In genomic region chr19:3895171-3895631, GRCm38 (mm10) we compare ENCODE assay signal across 12 mouse cellular contexts. TPM values are rescaled to one million over a fixed set of nuclear protein-coding genes. Genes with fewer than 3 reads are reported as not detected.
A peak's percentile ranks its signal among the peaks of the same experiment; 100 is the strongest.
DNase-seq lines count a peak whose midpoint lies in the region; ATAC-seq and TF ChIP-seq lines count a peak whose summit lies in the region.
"Had no signal": no experiment of that assay in that cellular context is flagged by ENCODE, and none has a peak within 500 bp of the region (broad histone marks: within the 10 kb centered on the region; RNA-seq: fewer than 3 reads in every experiment).

No protein-coding gene starts in this region.

- no peak overlapping the region for H3K4me2 ChIP-seq in hindbrain, embryonic 11.5 days (replicated peaks; ENCODE audit: low read depth, low read length)
- no peak overlapping the region for H3K4me2 ChIP-seq in kidney, embryonic 16.5 days (replicated peaks; ENCODE audit: low read depth, low read length)
- H3K4me2 ChIP-seq: embryonic facial prominence, embryonic 15.5 days had no signal

- H3K9ac ChIP-seq in hindbrain, embryonic 11.5 days (ENCODE audit: low read depth, low read length) = no peak overlapping the region
- no peak overlapping the region for H3K9ac ChIP-seq in kidney, embryonic 16.5 days (replicated peaks; ENCODE audit: low read length)
- H3K9ac ChIP-seq: embryonic facial prominence, embryonic 15.5 days had no signal

- no peaks in the 10 kb centered on the region for H3K4me1 ChIP-seq in testis, adult 2 months (ENCODE audit: control insufficient read depth, insufficient read depth, low read length)
- H3K4me1 ChIP-seq in hindbrain, embryonic 11.5 days (replicated peaks; ENCODE audit: control insufficient read depth, insufficient read depth, low read length) = no peaks in the 10 kb centered on the region; the same call in 1 of the 2 replicates
- no peaks in the 10 kb centered on the region for H3K4me1 ChIP-seq in kidney, embryonic 16.5 days (ENCODE audit: insufficient read depth, low read length)
- H3K4me1 ChIP-seq: embryonic facial prominence, embryonic 15.5 days had no signal

- no peak for TF ChIP-seq POLR2A in testis, adult 2 months (IDR thresholded peaks at IDR 0.05; ENCODE audit: control insufficient read depth, low read depth, low read length)

- peaks cover 1% of the 10 kb centered on the region for H3K36me3 ChIP-seq in testis, adult 2 months (ENCODE audit: control insufficient read depth, insufficient read depth, low read length)
- H3K36me3 ChIP-seq in hindbrain, embryonic 11.5 days (ENCODE audit: control insufficient read depth, insufficient read depth, low read length) = peaks cover 2% of the 10 kb centered on the region
- H3K36me3 ChIP-seq in kidney, embryonic 16.5 days (ENCODE audit: insufficient read depth, low read length) = peaks cover 70% of the 10 kb centered on the region

- no peak for TF ChIP-seq CTCF in testis, adult 2 months (IDR thresholded peaks at IDR 0.05; ENCODE audit: control insufficient read depth, insufficient read depth, insufficient replicate concordance, low read depth, low read length)

- 32% methylated on average over 3 of the region's 3 CpGs for WGBS in hindbrain, embryonic 11.5 days
- WGBS in kidney, embryonic 16.5 days = 41% methylated on average over 3 of the region's 3 CpGs

- no peak overlapping the region for H3K4me3 ChIP-seq in testis, adult 2 months (ENCODE audit: control insufficient read depth, low read depth, low read length)
- no peak overlapping the region for H3K4me3 ChIP-seq in hindbrain, embryonic 11.5 days (ENCODE audit: low read depth, low read length)
- H3K4me3 ChIP-seq in kidney, embryonic 16.5 days (ENCODE audit: low read length) = no peak overlapping the region
- H3K4me3 ChIP-seq: embryonic facial prominence, embryonic 15.5 days had no signal

- DNase-seq in testis, postnatal 10 days (ENCODE audit: low spot score) = no peak
- DNase-seq in hindbrain, embryonic 11.5 days (ENCODE audit: low spot score) = peak; percentile 40
- peak; percentile 57 for DNase-seq in mesoderm, embryonic 11.5 days (ENCODE audit: low read depth, low spot score)
- peak; percentile 73 for DNase-seq in yolk sac, embryonic 10.5 days (ENCODE audit: low spot score)
- no peak for DNase-seq in cerebellum, adult 8-10 months
- DNase-seq: kidney, postnatal 14 days; thymus, postnatal 4 days had no signal

- no peaks in the 10 kb centered on the region for H3K9me3 ChIP-seq in hindbrain, embryonic 11.5 days (ENCODE audit: control insufficient read depth, low read length)
- no peaks in the 10 kb centered on the region for H3K9me3 ChIP-seq in kidney, embryonic 16.5 days (ENCODE audit: low read length)
- H3K9me3 ChIP-seq: embryonic facial prominence, embryonic 15.5 days had no signal

- H3K27me3 ChIP-seq in testis, adult 2 months (ENCODE audit: control insufficient read depth, insufficient read depth, low read length) = no peaks in the 10 kb centered on the region
- no peaks in the 10 kb centered on the region for H3K27me3 ChIP-seq in hindbrain, embryonic 11.5 days (ENCODE audit: control insufficient read depth, insufficient read depth, low read length)
- no peaks in the 10 kb centered on the region for H3K27me3 ChIP-seq in kidney, embryonic 16.5 days (ENCODE audit: insufficient read depth, low read length)
- H3K27me3 ChIP-seq: embryonic facial prominence, embryonic 15.5 days had no signal

- peak; percentile 82 for ATAC-seq in hindbrain, embryonic 11.5 days (ENCODE audit: low FRiP score)
- ATAC-seq in monocyte, adult 5-6 weeks (replicated peaks; ENCODE audit: insufficient number of reproducible peaks, low FRiP score, low TSS enrichment, poor library complexity, severe bottlenecking) = no peak
- no peak for ATAC-seq in kidney, embryonic 16.5 days (ENCODE audit: low FRiP score, low TSS enrichment)

- H3K27ac ChIP-seq in testis, adult 2 months (ENCODE audit: control insufficient read depth, insufficient read depth, low read depth, low read length) = peak overlapping the region; percentile 27; the same call in 1 of the 2 replicates
- H3K27ac ChIP-seq in hindbrain, embryonic 11.5 days (ENCODE audit: low read depth, low read length) = peak overlapping the region; percentile 71
- no peak overlapping the region for H3K27ac ChIP-seq in kidney, embryonic 16.5 days (ENCODE audit: low read length)
- H3K27ac ChIP-seq: embryonic facial prominence, embryonic 15.5 days; macrophage had no signal

RNA-seq across cellular contexts. Expression of gene Tcirg1, which starts 11.7 kb away (rescaled TPM):
- 11.2 and 11.4 TPM in 2 replicates for polyA plus RNA-seq in testis, adult 2 months (2012; rRNA removed)
- 10.7 and 11.6 TPM in 2 replicates for polyA plus RNA-seq in hindbrain, embryonic 11.5 days (2014; fragmentation: Nextera tagmentation; extraction: Ambion mirVana)
- total RNA-seq in monocyte, adult 5-6 weeks (2017) = 181 to 259 TPM (median 252 TPM) in 3 replicates
- 56.1 and 62.7 TPM in 2 replicates for polyA plus RNA-seq in kidney, embryonic 16.5 days (2015; fragmentation: Nextera tagmentation; extraction: Ambion mirVana)

RNA-seq across cellular contexts. Expression of gene Ndufs8, which starts 17.4 kb away (rescaled TPM):
- 69.9 and 91.3 TPM in 2 replicates for polyA plus RNA-seq in testis, adult 2 months (2012; rRNA removed)
- polyA plus RNA-seq in hindbrain, embryonic 11.5 days (2014; fragmentation: Nextera tagmentation; extraction: Ambion mirVana) = 240 and 258 TPM in 2 replicates
- 27.2 to 46.8 TPM (median 33.1 TPM) in 3 replicates for total RNA-seq in monocyte, adult 5-6 weeks (2017)
- 365 and 401 TPM in 2 replicates for polyA plus RNA-seq in kidney, embryonic 16.5 days (2015; fragmentation: Nextera tagmentation; extraction: Ambion mirVana)

RNA-seq across cellular contexts. Expression of gene Aldh3b1, which starts 34.4 kb away (rescaled TPM):
- polyA plus RNA-seq in testis, adult 2 months (2012; rRNA removed) = 48.2 and 52.4 TPM in 2 replicates
- polyA plus RNA-seq in hindbrain, embryonic 11.5 days (2014; fragmentation: Nextera tagmentation; extraction: Ambion mirVana) = 0.59 and 1.4 TPM in 2 replicates
- 54.5 to 74.4 TPM (median 57.2 TPM) in 3 replicates for total RNA-seq in monocyte, adult 5-6 weeks (2017)
- polyA plus RNA-seq in kidney, embryonic 16.5 days (2015; fragmentation: Nextera tagmentation; extraction: Ambion mirVana) = 3.9 and 5.1 TPM in 2 replicates

RNA-seq across cellular contexts. Expression of gene Unc93b1, which starts 39.8 kb away (rescaled TPM):
- polyA plus RNA-seq in testis, adult 2 months (2012; rRNA removed) = 6.6 and 8.0 TPM in 2 replicates
- 5.1 and 6.4 TPM in 2 replicates for polyA plus RNA-seq in hindbrain, embryonic 11.5 days (2014; fragmentation: Nextera tagmentation; extraction: Ambion mirVana)
- 243 to 349 TPM (median 322 TPM) in 3 replicates for total RNA-seq in monocyte, adult 5-6 weeks (2017)
- 19.4 and 23.1 TPM in 2 replicates for polyA plus RNA-seq in kidney, embryonic 16.5 days (2015; fragmentation: Nextera tagmentation; extraction: Ambion mirVana)

RNA-seq across cellular contexts. Expression of gene Chka, which starts 43.6 kb away (rescaled TPM):
- 85.7 and 90.2 TPM in 2 replicates for polyA plus RNA-seq in testis, adult 2 months (2012; rRNA removed)
- 50.3 and 63.7 TPM in 2 replicates for polyA plus RNA-seq in hindbrain, embryonic 11.5 days (2014; fragmentation: Nextera tagmentation; extraction: Ambion mirVana)
- 34.8 to 59.4 TPM (median 42.0 TPM) in 3 replicates for total RNA-seq in monocyte, adult 5-6 weeks (2017)
- 58.0 and 65.6 TPM in 2 replicates for polyA plus RNA-seq in kidney, embryonic 16.5 days (2015; fragmentation: Nextera tagmentation; extraction: Ambion mirVana)

Comparison
In these comparisons a context has a peak if more than half of its experiments do, and no peak if none do; other contexts are left out.
1. DNase-seq: peak in hindbrain, embryonic 11.5 days (single experiment), mesoderm, embryonic 11.5 days (single experiment) and yolk sac, embryonic 10.5 days (single experiment); none in testis, postnatal 10 days (single experiment) and cerebellum, adult 8-10 months (single experiment).